Mouse (Mus musculus) limb, embryonic 11.5 days (tissue): ENCODE data around the gene Acot9. TPM values are rescaled to one million over a fixed set of nuclear protein-coding genes. Genes with fewer than 3 reads are reported as not detected.

Experiments
- polyA plus RNA-seq: library from polyadenylated mRNA; unstranded; fragments of >200 nt; fragmentation: Nextera tagmentation; extraction: Ambion mirVana; gene quantifications from 2 replicates; pipeline ENCODE4 v1.2.1, GENCODE M21; 2014

Gene Acot9
- polyA plus RNA-seq, 1 experiment from 2014 or later = 22.7 TPM

Other genes starting within 250 kb of the Acot9 start
- not detected in 2 replicates for gene Magea5, start 199.3 kb upstream of the Acot9 start, polyA plus RNA-seq
- gene Magea1, start 172.7 kb upstream of the Acot9 start, polyA plus RNA-seq = not detected in 2 replicates
- gene Magea2, start 168.8 kb upstream of the Acot9 start, polyA plus RNA-seq = not detected in 2 replicates
- not detected in 2 replicates for gene Cldn34b2, start 134.0 kb upstream of the Acot9 start, polyA plus RNA-seq
- gene Sat1, start 46.0 kb upstream of the Acot9 start, polyA plus RNA-seq = 76.0 and 78.1 TPM in 2 replicates
- 251 and 267 TPM in 2 replicates for gene Prdx4, start 78.3 kb downstream of the Acot9 start, polyA plus RNA-seq